Mouse (Mus musculus): ENCODE measurements at regions not wholly inside any gene's neighbourhood (a gene's known extent, or its start where the extent isn't known, plus 50 kb on each side); places are given as distances from the start of the nearest gene placed in this dataset.

GRCm38 (mm10) chr1:167976708-167977107 is 287.7 kb downstream of the Lmx1a start:
- no peak for TF ChIP-seq EP300 (IDR thresholded peaks at IDR 0.05; ENCODE audit: low read depth)
- no peak for TF ChIP-seq CTCF (IDR thresholded peaks at IDR 0.05; ENCODE audit: low read depth)

Data from heart, postnatal 0 days (tissue).